Mouse (Mus musculus) thymus, adult 2 months (tissue): ENCODE results near the gene Opcml.

Experiments
- CTCF ChIP-seq: fragments of 200-500 bp; IDR thresholded peaks from 2 replicates; pipeline ENCODE4 v1.5.1; 2012; ENCODE audit warnings: mild to moderate bottlenecking, control low read depth, low read length, moderate library complexity, borderline replicate concordance; ENCODE audit not compliant: control insufficient read depth, poor library complexity, insufficient read depth; ENCODE audit errors: extremely low read depth
- POLR2A ChIP-seq: fragments of 200-500 bp; IDR thresholded peaks from 2 replicates; pipeline ENCODE4 v1.6.1; 2012; ENCODE audit warnings: mild to moderate bottlenecking, low read length, control low read depth, moderate library complexity; ENCODE audit not compliant: control insufficient read depth, poor library complexity, insufficient read depth; ENCODE audit errors: extremely low read depth

GRCm38 (mm10) chr9:28587253-28587652 lies 796.7 kb downstream of the Opcml start:
- TF ChIP-seq CTCF (no peak), POLR2A (no peak)
